Mouse (Mus musculus) left cerebral cortex, postnatal 36 days (tissue): ENCODE results near the gene Cd163l1. TPM values are rescaled to one million over a fixed set of nuclear protein-coding genes. Genes with fewer than 3 reads are reported as not detected.
A peak's percentile ranks its signal among the peaks of the same experiment; 100 is the strongest.

Experiments
- DNase-seq, 2 experiments: peaks; one replicate each; pipeline ENCODE4 v3.0.0; 2021 to 2022; ENCODE audit warnings: low spot score in 2 of 2, mixed read lengths in 1 of 2
- intact Hi-C: fragments of 180-260 bp; cut with DNase I; formaldehyde crosslinking; loops from one replicate; pipeline ENCODE4 v1.15.1; 2025
- total RNA-seq, 2 experiments: library from RNA; stranded (reverse); gene quantifications; 2 replicates each; pipeline ENCODE4 v1.2.3; 2021

Cd163l1 gene
- not detected for total RNA-seq

DNA sequence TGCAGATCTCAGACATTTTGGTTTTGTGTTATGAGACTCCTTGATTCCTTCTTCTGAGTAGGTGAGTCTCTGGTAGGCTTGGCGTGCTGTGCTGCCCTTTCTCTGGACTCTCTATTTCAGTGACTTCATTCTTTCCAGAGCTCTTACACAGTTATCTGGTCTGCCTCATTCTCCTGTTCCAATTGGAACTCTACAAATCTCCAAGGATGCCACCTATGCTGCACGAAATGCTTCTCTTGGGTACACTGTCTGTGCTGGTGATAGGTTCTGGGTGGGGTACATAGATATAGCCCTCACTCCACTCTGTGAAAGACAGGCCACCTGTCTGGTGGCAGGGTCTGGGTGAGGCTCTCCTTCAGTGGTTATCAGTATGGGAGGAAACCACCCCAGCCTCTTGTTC is at the start of gene Cd163l1:
Gene Cd163l1 (plus strand): TSS at position 301 of the 400 bp plus-strand sequence.
- DNase-seq, result no peak
- intact Hi-C loops, result no loop called here

- DNase-seq, result no peak
- intact Hi-C loops, result no loop called here
Measured at GRCm38 (mm10) chr7:140169386-140169785, 48.7 kb upstream of the Cd163l1 start.

- intact Hi-C loops, result no loop called here
- no peak for DNase-seq
Measured at GRCm38 (mm10) chr7:140170863-140171262, 47.2 kb upstream of the Cd163l1 start.

- DNase-seq, result no peak
- intact Hi-C loops, result no loop called here
Measured at GRCm38 (mm10) chr7:140172936-140173335, 45.1 kb upstream of the Cd163l1 start, which contains the start of gene Olfr523. Gene Olfr523 (plus strand): TSS chr7:140173217.

DNA sequence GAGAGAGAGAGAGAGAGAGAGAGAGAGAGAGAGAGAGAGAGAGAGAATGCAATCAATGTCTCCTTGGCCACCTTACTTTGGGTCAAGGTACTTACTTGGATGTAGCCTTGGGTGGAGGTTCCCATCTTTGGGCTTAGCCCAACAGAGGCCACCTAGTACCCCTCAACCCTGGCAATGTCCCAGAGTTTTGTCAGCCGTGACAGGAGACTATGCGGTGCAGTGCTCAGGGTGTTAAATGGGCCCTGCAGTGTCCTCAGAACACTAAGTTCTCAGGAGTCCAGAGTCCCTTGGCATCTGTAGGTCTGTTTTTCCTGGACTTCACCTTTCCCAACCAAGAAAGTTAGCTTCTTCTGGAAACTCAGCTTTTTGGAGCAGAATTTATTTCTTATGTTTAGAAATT is 38.9 kb upstream of the Cd163l1 start:
- intact Hi-C loops, result no loop called here
- no peak for DNase-seq

- intact Hi-C loops, result no loop called here
- no peak for DNase-seq
Measured at GRCm38 (mm10) chr7:140180692-140181091, 37.4 kb upstream of the Cd163l1 start.

GRCm38 (mm10) chr7:140184206-140184605 is 33.9 kb upstream of the Cd163l1 start:
- intact Hi-C loops, result no loop called here
- DNase-seq, result no peak

DNA sequence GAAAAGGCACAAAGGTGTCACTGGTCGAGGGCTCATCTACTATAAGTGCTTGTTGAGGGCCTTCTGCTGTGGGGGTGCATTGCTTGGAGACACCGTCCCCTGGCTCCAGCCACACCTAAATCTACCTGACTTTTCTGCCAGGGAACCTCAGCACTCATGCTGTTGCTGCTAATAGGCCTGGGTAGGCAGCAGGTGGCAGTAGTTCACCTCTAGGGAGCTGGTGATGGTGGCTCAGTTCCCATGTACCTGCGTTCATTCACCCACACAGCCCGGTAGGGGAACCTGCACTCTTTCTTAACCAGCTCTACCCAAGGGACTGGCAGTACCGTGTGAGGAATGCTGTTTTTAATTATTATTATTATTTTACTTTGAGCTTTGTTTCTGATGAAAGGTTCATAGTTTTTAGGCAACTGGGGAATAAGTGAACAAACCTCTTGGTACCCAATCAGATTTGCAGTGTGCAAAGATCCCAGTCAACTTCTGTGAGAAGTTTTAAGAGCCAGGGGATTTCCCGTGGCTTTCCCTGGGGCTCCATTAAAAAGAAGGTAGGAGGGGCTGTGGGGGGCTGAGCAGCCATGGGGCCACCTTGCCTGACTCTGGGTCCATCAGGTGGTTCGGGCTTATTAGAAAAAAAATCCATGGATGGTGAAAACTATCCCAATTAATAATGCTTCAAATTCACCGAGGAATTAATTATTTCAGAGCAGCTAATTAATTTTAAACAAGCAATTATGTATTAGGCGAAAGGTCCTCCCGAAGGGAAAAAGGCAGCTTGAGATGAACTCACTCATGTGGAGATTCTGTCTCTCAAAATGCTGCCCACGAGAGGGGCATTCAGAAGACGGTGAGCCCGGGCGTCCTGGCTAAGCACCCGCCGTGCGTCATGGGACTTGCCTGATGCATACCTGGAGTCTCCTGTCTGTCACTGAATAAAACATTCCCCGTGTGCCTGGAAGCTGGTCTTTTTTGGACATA is 31.1 kb upstream of the Cd163l1 start:
- intact Hi-C loops, result no loop called here
- DNase-seq, result peak; percentile 30 to 31

DNA sequence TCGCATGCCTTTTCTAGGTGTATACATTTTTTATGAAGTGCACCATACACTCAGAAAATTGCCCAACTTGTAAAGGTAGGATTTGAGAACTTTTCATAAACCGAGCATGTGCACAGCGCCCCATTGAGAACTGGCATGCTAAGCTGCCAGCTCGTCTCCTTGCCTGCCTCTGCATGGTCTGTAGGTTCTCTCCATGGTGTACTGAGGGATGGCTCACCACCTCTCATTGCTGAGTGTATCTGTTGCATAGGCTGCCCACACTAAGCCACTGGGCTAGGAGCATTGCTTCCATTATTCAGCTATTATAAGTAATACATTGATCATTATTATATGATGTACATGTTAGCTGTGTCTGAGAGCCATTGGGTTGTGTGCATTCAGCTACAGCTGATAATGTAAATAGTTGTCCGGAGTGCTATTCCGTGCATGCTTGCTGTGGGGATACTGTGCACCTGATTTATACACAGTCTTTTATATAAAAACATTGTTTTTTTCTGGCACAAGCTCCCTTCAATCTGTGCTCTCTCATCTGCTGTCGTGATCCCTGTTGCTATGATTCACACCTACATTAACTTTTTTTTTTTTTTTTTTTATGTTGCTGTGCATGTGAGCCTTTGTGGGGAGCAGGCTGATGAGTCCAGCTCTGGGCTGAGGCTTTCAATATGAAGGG is 30.2 kb upstream of the Cd163l1 start:
- DNase-seq, result peak; percentile 19 to 24
- intact Hi-C loops, result no loop called here

GRCm38 (mm10) chr7:140188391-140189328 is 29.4 kb upstream of the Cd163l1 start:
- peak; percentile 9 to 18 for DNase-seq
- intact Hi-C loops, result no loop called here

GRCm38 (mm10) chr7:140190435-140190834 is 27.6 kb upstream of the Cd163l1 start:
- DNase-seq, result no peak
- intact Hi-C loops, result loop anchor here (10.0 kb wide), 1 partner anchor 284 kb away; no protein-coding TSS in a partner anchor

DNA sequence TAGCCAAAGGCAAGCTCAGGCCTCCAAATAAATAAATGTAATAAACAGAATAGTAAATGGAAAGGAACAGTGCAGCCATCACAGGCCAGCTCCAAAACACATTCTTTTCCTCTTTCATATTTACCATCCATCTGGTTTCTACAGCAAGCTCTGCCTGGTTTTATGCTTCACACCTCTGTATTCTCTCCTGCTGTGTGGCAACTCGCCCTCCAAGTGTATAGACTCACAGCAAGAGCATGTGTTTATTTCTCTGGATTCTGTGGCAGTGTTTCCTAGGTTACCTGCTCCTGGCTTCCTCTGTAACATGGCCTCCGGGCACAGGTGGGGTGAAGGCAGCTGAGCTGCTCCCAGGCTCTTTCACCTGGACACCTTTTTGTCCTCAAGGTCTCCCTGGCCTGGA is 25.6 kb upstream of the Cd163l1 start:
- intact Hi-C loops, result loop anchor here (10.0 kb wide), 1 partner anchor 282 kb away; no protein-coding TSS in a partner anchor
- no peak for DNase-seq

DNA sequence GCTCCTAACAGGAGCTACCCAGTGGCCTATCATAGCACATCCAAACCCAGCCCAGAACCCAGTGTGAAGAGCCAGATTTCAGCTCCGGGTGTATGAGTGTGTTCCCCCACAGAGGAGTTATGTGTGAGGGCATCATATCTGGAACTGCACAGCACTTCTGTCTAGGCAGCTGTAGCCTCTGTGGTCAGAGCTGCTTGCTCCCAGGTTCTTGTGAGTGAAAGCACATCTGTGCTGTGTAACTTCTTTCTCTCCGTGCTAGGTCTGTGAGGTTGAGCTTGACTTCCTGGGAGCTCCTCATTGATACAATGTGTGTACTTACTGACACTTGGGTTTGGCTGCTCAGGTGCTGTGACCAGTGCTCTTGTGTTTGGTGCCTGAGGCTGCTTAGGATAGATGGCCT is 25.2 kb upstream of the Cd163l1 start:
- intact Hi-C loops, result loop anchor here (10.0 kb wide), 1 partner anchor 282 kb away; no protein-coding TSS in a partner anchor

DNA sequence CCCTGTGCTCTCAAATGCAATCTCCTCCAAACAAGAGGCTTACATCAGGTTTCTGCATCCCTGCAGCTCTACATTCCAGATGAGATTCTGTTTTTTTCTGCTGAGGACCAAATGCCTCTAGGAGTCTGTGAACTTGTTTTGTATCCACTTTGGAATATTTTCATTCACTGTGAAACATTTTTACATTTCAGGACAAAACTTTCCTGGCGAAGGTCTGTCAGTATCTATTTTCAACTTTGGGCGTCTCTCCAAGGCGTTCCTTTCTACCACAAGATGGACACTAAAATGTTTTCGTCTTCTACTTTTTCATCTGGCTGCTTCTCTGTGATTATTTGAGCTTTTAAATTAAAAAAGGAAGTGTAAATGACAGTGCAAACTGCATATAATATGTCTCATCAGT is 24.0 kb upstream of the Cd163l1 start:
- no peak for DNase-seq
- intact Hi-C loops, result loop anchor here (10.0 kb wide), 1 partner anchor 281 kb away; no protein-coding TSS in a partner anchor

More for the DNA sequence above, 25.2 kb upstream of the Cd163l1 start:
- DNase-seq, result no peak

GRCm38 (mm10) chr7:140196002-140196401 is 22.1 kb upstream of the Cd163l1 start:
- intact Hi-C loops, result loop anchor here (10.0 kb wide), 1 partner anchor 279 kb away; no protein-coding TSS in a partner anchor

DNA sequence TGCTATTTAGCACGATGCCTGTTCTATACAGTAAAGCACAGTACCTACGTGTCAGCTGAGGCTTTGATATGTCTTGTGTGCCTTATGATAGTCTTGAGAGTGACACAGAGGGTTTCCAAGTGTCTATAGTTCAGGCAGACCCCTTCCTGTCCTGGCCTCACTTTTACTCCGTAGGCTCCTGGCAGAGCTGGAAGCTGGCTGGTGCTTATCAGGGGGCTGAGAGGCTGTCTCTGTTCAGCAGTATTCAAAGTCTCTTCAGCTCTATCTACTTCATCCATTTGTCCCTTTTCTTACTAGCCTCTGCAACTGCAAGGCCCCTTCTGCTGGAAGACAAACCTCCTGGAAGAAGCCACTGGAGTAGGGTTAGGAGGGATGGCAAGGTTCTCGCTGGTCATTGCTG is 17.0 kb upstream of the Cd163l1 start:
- intact Hi-C loops, result no loop called here

More at GRCm38 (mm10) chr7:140196002-140196401, 22.1 kb upstream of the Cd163l1 start:
- DNase-seq, result no peak

GRCm38 (mm10) chr7:140205864-140206263 is 12.2 kb upstream of the Cd163l1 start, which contains the start of gene Olfr524:
Gene Olfr524 (minus strand): TSS chr7:140205964.
- intact Hi-C loops, result no loop called here
- no peak for DNase-seq

More for the DNA sequence above, 17.0 kb upstream of the Cd163l1 start:
- DNase-seq, result no peak

- DNase-seq, result no peak
- intact Hi-C loops, result no loop called here
Measured at GRCm38 (mm10) chr7:140206904-140207303, 11.2 kb upstream of the Cd163l1 start.

- no peak for DNase-seq
- intact Hi-C loops, result no loop called here
Measured at GRCm38 (mm10) chr7:140208153-140208552, 9.9 kb upstream of the Cd163l1 start.
